Mouse (Mus musculus) mesoderm, embryonic 11.5 days (tissue): ENCODE results near the gene Ifi214.
"Not testable (repeated sequence)": the region's sequence is repeated elsewhere in the genome, so short reads cannot be mapped to it uniquely, and the experiment has no call there.

Source experiments
- DNase-seq: peaks from one replicate; pipeline ENCODE4 v3.0.0-alpha.2; 2012; ENCODE audit warnings: low read depth, low spot score

Gene Ifi214

DNA sequence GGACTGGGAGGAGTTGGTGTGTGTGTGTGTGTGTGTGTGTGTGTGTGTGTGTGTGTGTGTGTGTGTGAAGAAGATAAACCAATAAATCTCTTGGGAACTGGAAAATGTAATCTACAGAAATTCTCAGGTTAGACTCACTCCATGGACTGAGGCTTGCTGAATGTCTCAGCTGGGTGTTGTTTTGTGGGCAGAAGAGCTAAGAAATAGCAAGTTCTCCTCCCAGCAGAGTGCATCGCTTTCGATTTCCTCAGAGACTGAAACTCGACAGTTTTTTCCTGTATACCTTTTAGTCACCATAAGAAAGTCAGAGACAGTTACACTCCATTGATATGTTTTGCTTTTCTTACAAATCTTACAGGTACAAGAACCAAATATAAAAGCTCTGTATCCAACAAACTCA is at the start of gene Ifi214:
Ifi214 (minus strand) TSS at position 167 of the 400 bp plus-strand sequence.
- not testable (repeated sequence) for DNase-seq

DNA sequence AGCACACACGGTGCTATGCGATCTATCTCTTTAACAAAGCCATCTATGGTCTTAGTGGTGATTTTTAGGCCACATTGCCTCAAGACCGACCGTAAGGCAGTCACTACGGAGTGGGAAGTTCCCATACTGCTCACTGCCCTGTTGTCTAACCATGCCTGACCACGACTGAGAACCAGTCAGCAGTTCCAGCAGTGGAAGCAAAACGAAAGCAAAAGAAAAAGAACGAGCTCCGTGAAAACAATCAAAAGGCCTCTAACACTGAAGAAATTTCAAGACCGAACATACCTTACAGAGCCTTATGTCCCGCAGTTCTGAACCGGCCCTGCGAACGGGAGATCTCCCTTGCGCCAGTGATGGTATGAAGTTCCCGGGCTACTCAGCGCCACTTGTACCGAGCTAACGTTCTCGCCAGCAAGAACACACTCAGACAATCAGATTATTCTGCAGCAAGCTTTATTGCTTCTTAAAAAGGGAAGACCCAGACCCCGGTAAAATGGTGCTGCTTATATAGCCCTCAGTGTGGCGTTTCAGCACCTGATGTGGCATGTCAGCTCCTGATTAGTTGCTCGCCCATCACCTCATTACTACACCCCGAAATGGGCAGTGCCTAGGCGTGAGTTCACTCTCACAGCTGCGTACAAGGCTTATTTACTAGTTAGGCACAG is 44.3 kb upstream of the Ifi214 start:
- no peak for DNase-seq

GRCm38 (mm10) chr1:173579079-173579478 is 43.3 kb upstream of the Ifi214 start:
- DNase-seq: no peak

GRCm38 (mm10) chr1:173550491-173551050 is 14.8 kb upstream of the Ifi214 start:
- not testable (repeated sequence) for DNase-seq

- not testable (repeated sequence) for DNase-seq
Observed at GRCm38 (mm10) chr1:173548798-173549197, 13.0 kb upstream of the Ifi214 start.

DNA sequence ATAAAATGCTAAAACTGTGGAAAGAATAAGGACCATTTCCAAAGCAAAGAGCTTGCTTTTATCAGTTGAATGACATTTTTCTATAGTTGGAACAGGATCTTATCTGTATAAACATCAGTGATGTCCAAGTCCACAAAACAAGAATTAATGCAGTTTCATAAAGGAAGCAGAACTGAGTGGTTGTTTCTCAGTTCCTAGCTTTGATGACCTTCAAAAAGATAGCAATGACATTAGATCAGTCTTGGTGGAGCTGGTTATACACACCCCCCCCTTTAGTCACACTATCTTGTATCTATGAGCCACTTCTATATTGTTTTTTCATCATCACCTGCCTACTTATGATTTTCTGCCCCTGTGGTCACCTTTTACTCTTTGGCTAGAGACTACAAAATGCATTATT is 14.3 kb downstream of the Ifi214 start:
- DNase-seq: no peak

- DNase-seq: not testable (repeated sequence)
Observed at GRCm38 (mm10) chr1:173510595-173510994, 25.2 kb downstream of the Ifi214 start.

- not testable (repeated sequence) for DNase-seq
Observed at GRCm38 (mm10) chr1:173491483-173491882, 44.3 kb downstream of the Ifi214 start.

DNA sequence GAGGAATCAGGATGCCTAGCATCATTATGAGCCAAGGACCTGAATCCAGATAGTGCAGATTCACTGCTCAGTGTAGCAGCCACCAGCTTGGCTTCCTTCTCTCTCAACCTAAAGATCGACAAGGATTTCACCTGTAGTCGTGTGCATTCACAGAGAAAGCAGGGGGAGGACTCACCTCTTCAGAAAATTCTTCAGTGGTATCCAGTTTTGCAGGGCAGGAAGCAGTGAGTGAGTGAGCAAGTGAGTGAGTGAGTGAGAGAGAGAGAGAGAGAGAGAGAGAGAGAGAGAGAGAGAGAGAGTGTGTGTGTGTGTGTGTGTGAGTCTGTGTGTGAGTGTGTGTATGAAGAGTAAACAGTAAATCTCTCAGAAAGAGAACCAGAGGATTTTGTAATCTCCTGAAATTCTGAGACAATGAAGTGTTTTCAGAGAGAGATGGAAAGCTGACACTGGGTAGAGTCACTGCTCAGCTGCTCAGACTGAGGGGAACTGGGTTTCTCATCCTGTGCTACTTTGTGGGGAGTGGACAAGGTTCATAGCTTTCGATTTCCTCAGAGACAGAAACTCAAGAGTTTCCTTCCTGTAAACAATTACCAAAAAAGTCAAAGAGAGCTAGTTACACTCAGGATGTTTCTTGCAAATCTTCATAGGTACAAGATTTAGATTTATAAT is 44.8 kb downstream of the Ifi214 start, which contains the start of gene Ifi206:
Ifi206 (minus strand) TSS at position 230 of the 669 bp plus-strand sequence.
- DNase-seq: not testable (repeated sequence)

- not testable (repeated sequence) for DNase-seq
Observed at GRCm38 (mm10) chr1:173481182-173481574, 54.6 kb downstream of the Ifi214 start.

DNA sequence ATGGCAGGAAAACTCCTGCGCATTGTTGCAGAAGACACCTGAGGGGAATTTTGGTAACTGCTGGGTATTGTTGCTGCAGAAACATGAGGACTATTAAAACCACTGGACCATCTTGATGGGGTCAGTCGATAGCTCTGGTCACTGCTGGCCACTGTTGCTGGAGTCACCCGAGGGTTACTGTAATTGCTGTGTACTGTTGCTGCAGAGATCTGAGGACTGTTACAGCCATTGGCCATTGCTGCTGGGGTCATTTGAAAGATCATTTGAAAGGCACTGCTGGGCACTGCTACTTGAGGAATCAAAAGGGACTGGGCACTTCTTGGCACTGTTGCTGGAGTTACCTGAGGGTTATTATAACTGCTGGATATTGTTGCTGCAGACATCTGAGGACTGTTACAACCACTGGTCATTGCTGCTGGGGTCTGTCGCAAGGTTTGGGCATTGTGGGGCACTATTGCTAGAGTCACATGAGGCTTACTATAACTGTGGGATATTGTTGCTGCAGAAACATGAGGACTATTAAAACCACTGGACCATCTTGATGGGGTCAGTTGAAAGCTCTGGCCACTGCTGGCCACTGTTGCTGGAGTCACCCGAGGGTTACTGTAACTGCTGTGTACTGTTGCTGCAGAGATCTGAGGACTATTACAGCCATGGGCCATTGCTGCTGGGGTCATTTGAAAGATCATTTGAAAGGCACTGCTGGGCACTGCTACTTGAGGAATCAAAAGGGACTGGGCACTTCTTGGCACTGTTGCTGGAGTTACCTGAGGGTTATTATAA is 55.2 kb downstream of the Ifi214 start:
- not testable (repeated sequence) for DNase-seq
